Mouse (Mus musculus): ENCODE measurements around the gene Ahnak2. TPM values are rescaled to one million over a fixed set of nuclear protein-coding genes. Genes with fewer than 3 reads are reported as not detected.

Ahnak2 gene
- total and polyA plus RNA-seq, 3 experiments: 3.1 to 27.7 (median 14.6) TPM

GRCm38 (mm10) chr12:112752399-112752798 lies 50.1 kb downstream of the Ahnak2 start:
- H3K4me2 ChIP-seq (ENCODE audit: insufficient read depth, low read depth, poor library complexity, severe bottlenecking): no peak overlapping the region
- no peaks in the 10 kb centered on the region for H3K79me2 ChIP-seq (replicated peaks; ENCODE audit: control insufficient read depth, extremely low read depth, insufficient read depth, poor library complexity, severe bottlenecking)
- peaks cover 8 to 12% of the 10 kb centered on the region in 2 experiments for H3K4me1 ChIP-seq (ENCODE audit: control insufficient read depth in 1 of 2, insufficient read depth in 2 of 2)
- H3K36me3 ChIP-seq (replicated peaks in 1 of 2; ENCODE audit: control insufficient read depth in 1 of 2, insufficient read depth in 1 of 2, low read length in 1 of 2): peaks cover 0 to 3% of the 10 kb centered on the region in 2 experiments
- in situ Hi-C loops (cut with MboI; ENCODE audit: low pct_ligation_motif_present, low pct_unique_long_range_greater_than_20kb, low sequenced_read_pairs) (no loop called here), dilution Hi-C loops (cut with MboI; ENCODE audit: extremely low pct_ligation_motif_present, extremely low pct_unique_long_range_greater_than_20kb, low sequenced_read_pairs) (no loop called here)
- H3K9ac ChIP-seq (ENCODE audit: insufficient read depth, low read depth): no peak overlapping the region
- no peak overlapping the region for H3K4me3 ChIP-seq (replicated peaks in 1 of 3; ENCODE audit: low read depth in 2 of 3, low read length in 2 of 3, poor library complexity in 1 of 3)
- H3K27ac ChIP-seq (ENCODE audit: insufficient read depth, low read depth): no peak overlapping the region
- TF ChIP-seq ZMIZ1 (IDR thresholded peaks at IDR 0.05; ENCODE audit: low read depth, low read length): no peak
- no peaks in the 10 kb centered on the region for H3K27me3 ChIP-seq (replicated peaks)
- DNase-seq (ENCODE audit: extremely low read depth): no peak
- H3K9me3 ChIP-seq (replicated peaks; ENCODE audit: low read length): peaks cover 4% of the 10 kb centered on the region

DNA sequence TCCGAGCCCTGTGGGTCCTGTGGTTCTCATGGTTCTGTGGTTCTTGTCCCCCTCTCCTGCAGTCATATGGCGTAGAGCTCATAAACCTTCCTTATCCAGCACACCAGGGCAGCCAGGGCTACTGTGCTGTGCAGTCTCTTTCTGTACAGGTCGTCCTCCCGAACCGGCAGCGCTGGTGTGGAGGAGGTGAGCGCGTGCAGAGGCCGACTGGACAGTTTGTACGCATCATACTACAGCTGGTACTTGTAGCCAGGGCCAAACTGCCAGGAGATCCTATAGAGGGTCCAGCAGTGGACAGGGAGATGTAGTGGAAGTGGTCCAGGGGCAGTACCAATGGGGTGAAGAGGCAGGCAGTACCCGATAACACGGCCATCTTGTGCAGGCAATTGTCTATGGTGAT lies 51.5 kb downstream of the Ahnak2 start:
- peaks cover 14 to 26% of the 10 kb centered on the region in 2 experiments for H3K4me1 ChIP-seq (ENCODE audit: control insufficient read depth in 1 of 2, insufficient read depth in 2 of 2)
- no peak overlapping the region for H3K9ac ChIP-seq (ENCODE audit: insufficient read depth, low read depth)
- TF ChIP-seq CHD2 (IDR thresholded peaks at IDR 0.05; ENCODE audit: low read length) (no peak), KAT2A (IDR thresholded peaks at IDR 0.05; ENCODE audit: insufficient replicate concordance, low read length) (no peak), GABPA (IDR thresholded peaks at IDR 0.05; ENCODE audit: insufficient replicate concordance, low read depth, low read length) (no peak), HCFC1 (IDR thresholded peaks at IDR 0.05; ENCODE audit: low read depth, low read length) (no peak), PAX5 (IDR thresholded peaks at IDR 0.05; ENCODE audit: low read length) (no peak), TCF12 (IDR thresholded peaks at IDR 0.05; ENCODE audit: low read depth, low read length) (no peak), JUND (conservative IDR thresholded peaks at IDR 0.05; ENCODE audit: low read depth, low read length) (no peak), MXI1 (IDR thresholded peaks at IDR 0.05; ENCODE audit: low read depth, low read length) (no peak), USF1 (IDR thresholded peaks at IDR 0.05; ENCODE audit: low read depth, low read length) (no peak), SIN3A (IDR thresholded peaks at IDR 0.05; ENCODE audit: low read length) (no peak), SMC3 (IDR thresholded peaks at IDR 0.05; ENCODE audit: low read depth, low read length) (no peak), USF2 (conservative IDR thresholded peaks at IDR 0.05; ENCODE audit: low read depth, low read length) (no peak), JUN (IDR thresholded peaks at IDR 0.05; ENCODE audit: insufficient read depth, low read depth, low read length) (no peak), ZKSCAN1 (IDR thresholded peaks at IDR 0.05; ENCODE audit: borderline replicate concordance, low read depth, low read length) (no peak), MYC (IDR thresholded peaks at IDR 0.05; ENCODE audit: low read depth, low read length) (no peak), EP300 (IDR thresholded peaks at IDR 0.05; ENCODE audit: low read length) (no peak), ELF1 (IDR thresholded peaks at IDR 0.05; ENCODE audit: low read depth, low read length) (no peak)
- H3K79me2 ChIP-seq (replicated peaks; ENCODE audit: control insufficient read depth, extremely low read depth, insufficient read depth, poor library complexity, severe bottlenecking): no peaks in the 10 kb centered on the region
- H3K9me3 ChIP-seq (replicated peaks; ENCODE audit: low read length): no peaks in the 10 kb centered on the region
- H3K36me3 ChIP-seq (replicated peaks in 1 of 2; ENCODE audit: control insufficient read depth in 1 of 2, insufficient read depth in 1 of 2, low read length in 1 of 2): peaks cover 0 to 5% of the 10 kb centered on the region in 2 experiments
- H3K4me2 ChIP-seq (ENCODE audit: insufficient read depth, low read depth, poor library complexity, severe bottlenecking): no peak overlapping the region
- no peak overlapping the region for H3K27ac ChIP-seq (ENCODE audit: insufficient read depth, low read depth)
- dilution Hi-C loops (cut with MboI; ENCODE audit: extremely low pct_ligation_motif_present, extremely low pct_unique_long_range_greater_than_20kb, low sequenced_read_pairs) (no loop called here), in situ Hi-C loops (cut with MboI; ENCODE audit: low pct_ligation_motif_present, low pct_unique_long_range_greater_than_20kb, low sequenced_read_pairs) (no loop called here)
- no peak for DNase-seq (ENCODE audit: extremely low read depth)
- no peaks in the 10 kb centered on the region for H3K27me3 ChIP-seq (replicated peaks)
- no peak overlapping the region for H3K4me3 ChIP-seq (replicated peaks in 1 of 3; ENCODE audit: low read depth in 2 of 3, low read length in 2 of 3, poor library complexity in 1 of 3)

All from CH12.LX (cell line).